ENCODE assay signal across 28 mouse cellular contexts in genomic region chr14:99876791-99877578, GRCm38 (mm10).
DNase-seq lines count a peak whose midpoint lies in the region; ATAC-seq and TF ChIP-seq lines count a peak whose summit lies in the region.
"Had no signal": no experiment of that assay in that cellular context is flagged by ENCODE, and none has a peak within 500 bp of the region (broad histone marks: within the 10 kb centered on the region; RNA-seq: fewer than 3 reads in every experiment).

No protein-coding gene starts in this region.

- no peak for TF ChIP-seq EP300 in stomach, postnatal 0 days (optimal IDR thresholded peaks at IDR 0.05)

- peak; percentile 3 for DNase-seq in kidney, postnatal 0 days (ENCODE audit: low spot score)
- no peak for DNase-seq in kidney, adult 18-20 months
- DNase-seq in stomach, postnatal 0 days (ENCODE audit: low spot score) = no peak
- no peak for DNase-seq in cerebellum, postnatal 14 days
- DNase-seq: adrenal gland, adult 8-10 months; B cell, adult 2 months; cerebellum, adult 2 months; cerebellum, postnatal 36 days; embryo, embryonic 11 days; gastrocnemius, adult 2 months; heart, postnatal 10 days; kidney, postnatal 25 days; left cerebral cortex, postnatal 4 days; liver, postnatal 0 days; thymus, postnatal 4 days had no signal

- H3K4me2 ChIP-seq in kidney, postnatal 0 days (ENCODE audit: low read length) = no peak overlapping the region
- no peak overlapping the region for H3K4me2 ChIP-seq in stomach, postnatal 0 days (replicated peaks; ENCODE audit: low read depth)
- H3K4me2 ChIP-seq in forebrain, embryonic 12.5 days = no peak overlapping the region
- H3K4me2 ChIP-seq: embryonic facial prominence, embryonic 15.5 days; heart, embryonic 13.5 days; hindbrain, embryonic 14.5 days; liver, embryonic 12.5 days; midbrain, embryonic 15.5 days; neural tube, embryonic 13.5 days had no signal

- no peak overlapping the region for H3K4me3 ChIP-seq in kidney, postnatal 0 days (replicated peaks; ENCODE audit: low read depth, low read length)
- H3K4me3 ChIP-seq in C2C12 (ENCODE audit: insufficient read depth, poor library complexity, severe bottlenecking) = no peak overlapping the region
- no peak overlapping the region for H3K4me3 ChIP-seq in stomach, postnatal 0 days (ENCODE audit: low read depth, low read length)
- H3K4me3 ChIP-seq in forebrain, embryonic 12.5 days (replicated peaks) = no peak overlapping the region
- H3K4me3 ChIP-seq: embryonic facial prominence, embryonic 15.5 days; gastrocnemius, adult 2 months; heart, embryonic 13.5 days; liver, embryonic 12.5 days; midbrain, embryonic 15.5 days; neural tube, embryonic 13.5 days had no signal

- TF ChIP-seq CTCF in kidney, postnatal 0 days (IDR thresholded peaks at IDR 0.05; ENCODE audit: low read depth) = no peak
- no peak for TF ChIP-seq CTCF in C2C12 (IDR thresholded peaks at IDR 0.05; ENCODE audit: control insufficient read depth, insufficient read depth, insufficient read length)
- TF ChIP-seq CTCF in stomach, postnatal 0 days (IDR thresholded peaks at IDR 0.05; ENCODE audit: low read depth) = no peak

- H3K27ac ChIP-seq in kidney, postnatal 0 days = no peak overlapping the region
- no peak overlapping the region for H3K27ac ChIP-seq in stomach, postnatal 0 days (replicated peaks)
- no peak overlapping the region for H3K27ac ChIP-seq in forebrain, embryonic 12.5 days
- H3K27ac ChIP-seq: embryonic facial prominence, embryonic 15.5 days; gastrocnemius, adult 2 months; heart, embryonic 13.5 days; hindbrain, embryonic 14.5 days; liver, embryonic 12.5 days; macrophage; midbrain, embryonic 15.5 days; neural tube, embryonic 13.5 days had no signal

- no peaks in the 10 kb centered on the region for H3K27me3 ChIP-seq in kidney, postnatal 0 days (ENCODE audit: insufficient read depth, low read length)
- H3K27me3 ChIP-seq in C2C12 (ENCODE audit: control insufficient read depth, insufficient read depth, insufficient read length) = no peaks in the 10 kb centered on the region
- H3K27me3 ChIP-seq in stomach, postnatal 0 days (ENCODE audit: control insufficient read depth, insufficient read depth, low read length) = no peaks in the 10 kb centered on the region
- no peaks in the 10 kb centered on the region for H3K27me3 ChIP-seq in forebrain, embryonic 12.5 days
- H3K27me3 ChIP-seq: embryonic facial prominence, embryonic 15.5 days; heart, embryonic 13.5 days; liver, embryonic 12.5 days; midbrain, embryonic 15.5 days; neural tube, embryonic 13.5 days had no signal

- H3K79me2 ChIP-seq in C2C12 (ENCODE audit: control insufficient read depth, insufficient read depth) = no peaks in the 10 kb centered on the region

- no peaks in the 10 kb centered on the region for H3K79me3 ChIP-seq in C2C12 (ENCODE audit: low read depth)

- 87% methylated on average over 5 of the region's 5 CpGs for WGBS in kidney, postnatal 0 days
- WGBS in stomach, postnatal 0 days = 81% methylated on average over 5 of the region's 5 CpGs
- 79% methylated on average over 5 of the region's 5 CpGs for WGBS in forebrain, embryonic 12.5 days

- no peak overlapping the region for H3K9ac ChIP-seq in kidney, postnatal 0 days (ENCODE audit: low read depth, low read length)
- no peak overlapping the region for H3K9ac ChIP-seq in stomach, postnatal 0 days (ENCODE audit: low read length)
- no peak overlapping the region for H3K9ac ChIP-seq in forebrain, embryonic 12.5 days
- H3K9ac ChIP-seq: embryonic facial prominence, embryonic 15.5 days; heart, embryonic 13.5 days; hindbrain, embryonic 14.5 days; liver, embryonic 12.5 days; liver, postnatal 0 days; midbrain, embryonic 15.5 days; neural tube, embryonic 13.5 days had no signal

- no peaks in the 10 kb centered on the region for H3K9me3 ChIP-seq in kidney, postnatal 0 days (replicated peaks; ENCODE audit: low read length)
- no peaks in the 10 kb centered on the region for H3K9me3 ChIP-seq in stomach, postnatal 0 days (ENCODE audit: control insufficient read depth, low read length)
- H3K9me3 ChIP-seq in forebrain, embryonic 12.5 days = no peaks in the 10 kb centered on the region
- H3K9me3 ChIP-seq: embryonic facial prominence, embryonic 15.5 days; liver, embryonic 12.5 days; midbrain, embryonic 15.5 days had no signal

- ATAC-seq in kidney, postnatal 0 days (replicated peaks; ENCODE audit: low FRiP score, low read depth) = no peak
- ATAC-seq in common myeloid progenitor, adult 5-6 weeks (replicated peaks; ENCODE audit: low read depth, poor library complexity, severe bottlenecking) = peak; percentile 68
- ATAC-seq in stomach, postnatal 0 days (ENCODE audit: low FRiP score, low TSS enrichment) = 0 out of 2 replicates have a peak, but pooled peaks have one; percentile 35
- no peak for ATAC-seq in forebrain, embryonic 12.5 days (ENCODE audit: low FRiP score)
- ATAC-seq: forebrain, embryonic 14.5 days; intestine, postnatal 0 days; liver, embryonic 12.5 days; liver, postnatal 0 days; midbrain, embryonic 15.5 days had no signal

- no peak overlapping the region for H3ac ChIP-seq in C2C12 (ENCODE audit: control insufficient read depth, insufficient read length, low read depth)

- no peaks in the 10 kb centered on the region for H3K4me1 ChIP-seq in kidney, postnatal 0 days (replicated peaks; ENCODE audit: insufficient read depth, low read length)
- H3K4me1 ChIP-seq in stomach, postnatal 0 days (replicated peaks; ENCODE audit: control insufficient read depth, insufficient read depth) = no peaks in the 10 kb centered on the region
- H3K4me1 ChIP-seq in forebrain, embryonic 12.5 days = 0 out of 2 replicates have a peak, but pooled peaks cover 8% of the 10 kb centered on the region
- H3K4me1 ChIP-seq: embryonic facial prominence, embryonic 15.5 days; liver, embryonic 12.5 days; midbrain, embryonic 15.5 days; neural tube, embryonic 13.5 days had no signal

- no peaks in the 10 kb centered on the region for H3K36me3 ChIP-seq in kidney, postnatal 0 days (ENCODE audit: insufficient read depth, low read length)
- no peaks in the 10 kb centered on the region for H3K36me3 ChIP-seq in C2C12 (ENCODE audit: control insufficient read depth, insufficient read depth)
- H3K36me3 ChIP-seq in stomach, postnatal 0 days (ENCODE audit: control insufficient read depth, insufficient read depth, low read length) = no peaks in the 10 kb centered on the region
- H3K36me3 ChIP-seq in forebrain, embryonic 12.5 days (replicated peaks) = peaks cover 15% of the 10 kb centered on the region
- H3K36me3 ChIP-seq: G1E had no signal

TF ChIP-seq in C2C12, 6 proteins besides CTCF, POLR2A, EP300 and RAD21:
- TF ChIP-seq MAX (IDR thresholded peaks at IDR 0.05) (no peak), CEBPB (IDR thresholded peaks at IDR 0.05; ENCODE audit: low read depth) (peak; percentile 90)

Comparison
In these comparisons a context has a peak if more than half of its experiments do, and no peak if none do; other contexts are left out.
1. ATAC-seq: peak in common myeloid progenitor, adult 5-6 weeks (single experiment) and stomach, postnatal 0 days (single experiment); none in kidney, postnatal 0 days (single experiment) and forebrain, embryonic 12.5 days (single experiment).